8 mouse cellular contexts compared by ENCODE assay signal in genomic region chr4:149308491-149308820, GRCm38 (mm10). TPM values are rescaled to one million over a fixed set of nuclear protein-coding genes. Genes with fewer than 3 reads are reported as not detected.
DNase-seq lines count a peak whose midpoint lies in the region; ATAC-seq and TF ChIP-seq lines count a peak whose summit lies in the region.
"Had no signal": no experiment of that assay in that cellular context is flagged by ENCODE, and none has a peak within 500 bp of the region (broad histone marks: within the 10 kb centered on the region; RNA-seq: fewer than 3 reads in every experiment).

No protein-coding gene starts in this region.

- peak overlapping the region; percentile 84 for H3K4me2 ChIP-seq in lung, embryonic 14.5 days
- peak overlapping the region; percentile 75 for H3K4me2 ChIP-seq in limb, embryonic 12.5 days

- H3K4me3 ChIP-seq in lung, embryonic 14.5 days (ENCODE audit: low read depth, low read length), result peak overlapping the region; percentile 96
- H3K4me3 ChIP-seq in forebrain, embryonic 10.5 days, result peak overlapping the region; percentile 78
- H3K4me3 ChIP-seq in limb, embryonic 12.5 days (replicated peaks), result peak overlapping the region; percentile 99
- H3K4me3 ChIP-seq in small intestine, adult 2 months (ENCODE audit: low read depth, low read length), result peak overlapping the region; percentile 76; the same call in 1 of the 2 replicates

- no peaks in the 10 kb centered on the region for H3K9me3 ChIP-seq in lung, embryonic 14.5 days (ENCODE audit: low read depth, low read length)
- no peaks in the 10 kb centered on the region for H3K9me3 ChIP-seq in forebrain, embryonic 10.5 days
- H3K9me3 ChIP-seq in limb, embryonic 12.5 days, result no peaks in the 10 kb centered on the region

- H3K27ac ChIP-seq in lung, embryonic 14.5 days (ENCODE audit: low read depth), result peak overlapping the region; percentile 84; the same call in 1 of the 2 replicates
- H3K27ac ChIP-seq in forebrain, embryonic 10.5 days, result peak overlapping the region; percentile 94
- H3K27ac ChIP-seq in limb, embryonic 12.5 days, result peak overlapping the region; percentile 95
- no peak overlapping the region; the same call in 1 of the 2 replicates for H3K27ac ChIP-seq in small intestine, adult 2 months (ENCODE audit: insufficient read depth, low read depth, low read length)

- H3K36me3 ChIP-seq in lung, embryonic 14.5 days (ENCODE audit: insufficient read depth), result no peaks in the 10 kb centered on the region
- no peaks in the 10 kb centered on the region for H3K36me3 ChIP-seq in forebrain, embryonic 10.5 days (replicated peaks)
- H3K36me3 ChIP-seq in limb, embryonic 12.5 days, result no peaks in the 10 kb centered on the region
- H3K36me3 ChIP-seq in small intestine, adult 2 months (ENCODE audit: control insufficient read depth, insufficient read depth, low read length), result no peaks in the 10 kb centered on the region

- H3K27me3 ChIP-seq in lung, embryonic 14.5 days (ENCODE audit: insufficient read depth, low read length), result no peaks in the 10 kb centered on the region
- no peaks in the 10 kb centered on the region for H3K27me3 ChIP-seq in forebrain, embryonic 10.5 days (ENCODE audit: poor library complexity, severe bottlenecking)
- no peaks in the 10 kb centered on the region for H3K27me3 ChIP-seq in limb, embryonic 12.5 days
- H3K27me3 ChIP-seq in small intestine, adult 2 months (ENCODE audit: control insufficient read depth, insufficient read depth, low read length), result no peaks in the 10 kb centered on the region

- TF ChIP-seq CTCF in lung, embryonic 14.5 days (IDR thresholded peaks at IDR 0.05; ENCODE audit: low read depth), result no peak
- TF ChIP-seq CTCF in small intestine, adult 2 months (IDR thresholded peaks at IDR 0.05; ENCODE audit: extremely low read depth, insufficient read length, insufficient replicate concordance, low read depth, low read length), result no peak

- 52% methylated on average over 3 of the region's 3 CpGs for WGBS in lung, embryonic 14.5 days
- WGBS in forebrain, embryonic 10.5 days, result 27% methylated on average over 3 of the region's 3 CpGs
- 45% methylated on average over 3 of the region's 3 CpGs for WGBS in limb, embryonic 12.5 days
- WGBS in small intestine, adult 2 months, result 70% methylated on average over 3 of the region's 3 CpGs

- TF ChIP-seq POLR2A in small intestine, adult 2 months (IDR thresholded peaks at IDR 0.05; ENCODE audit: low read depth, low read length), result no peak

- DNase-seq in lung, embryonic 14.5 days, result no peak
- no peak for DNase-seq in lung, postnatal 14 days
- no peak for DNase-seq in forebrain, embryonic 10.5 days (ENCODE audit: extremely low spot score, low spot score)
- no peak for DNase-seq in cerebellum, adult 9-11 months
- DNase-seq in layer of hippocampus, adult 8-10 months (ENCODE audit: low spot score in 2 of 2), result no peak
- DNase-seq: adrenal gland, postnatal 10 days had no signal

- peaks cover 8% of the 10 kb centered on the region; the same call in 1 of the 2 replicates for H3K4me1 ChIP-seq in lung, embryonic 14.5 days (ENCODE audit: insufficient read depth)
- peaks cover 49% of the 10 kb centered on the region for H3K4me1 ChIP-seq in forebrain, embryonic 10.5 days
- peaks cover 19% of the 10 kb centered on the region for H3K4me1 ChIP-seq in limb, embryonic 12.5 days (replicated peaks)
- no peaks in the 10 kb centered on the region; the same call in 1 of the 2 replicates for H3K4me1 ChIP-seq in small intestine, adult 2 months (ENCODE audit: control insufficient read depth, insufficient read depth, insufficient read length, low read length)

- H3K9ac ChIP-seq in lung, embryonic 14.5 days, result peak overlapping the region; percentile 68
- H3K9ac ChIP-seq in limb, embryonic 12.5 days (replicated peaks), result peak overlapping the region; percentile 67; the same call in 1 of the 2 replicates

- ATAC-seq in lung, embryonic 14.5 days (ENCODE audit: insufficient read depth), result no peak
- no peak for ATAC-seq in limb, embryonic 12.5 days (ENCODE audit: insufficient number of reproducible peaks, insufficient read depth, low FRiP score, low TSS enrichment, low read depth)

RNA-seq across cellular contexts. Expression of gene Kif1b, which starts 1.0 kb away (rescaled TPM):
- 38.9 and 39.7 TPM in 2 replicates for polyA plus RNA-seq in lung, embryonic 14.5 days (2014; fragmentation: Nextera tagmentation; extraction: Ambion mirVana)
- 55.9 and 59.8 TPM in 2 replicates for polyA plus RNA-seq in forebrain, embryonic 10.5 days (2016; fragmentation: Nextera tagmentation; extraction: Ambion mirVana)
- polyA plus RNA-seq in limb, embryonic 12.5 days (2016; fragmentation: Nextera tagmentation; extraction: Ambion mirVana), result 46.2 and 52.2 TPM in 2 replicates
- polyA plus RNA-seq in small intestine, adult 2 months (2012; rRNA removed), result 9.4 and 19.4 TPM in 2 replicates
- 100 to 1,000 TPM; 401 to 453 (median 422) TPM for total RNA-seq in layer of hippocampus, adult 8-10 months (2022)
